Mouse (Mus musculus) T-helper 2 cell (primary cell): ENCODE results near the gene H2-M10.3.
"Not testable (repeated sequence)": the region's sequence is repeated elsewhere in the genome, so short reads cannot be mapped to it uniquely, and the experiment has no call there.

Experiments used
- in situ Hi-C: fragments of 300-600 bp; cut with MboI, MseI; formaldehyde crosslinking; loops from one replicate; pipeline ENCODE4 v1.15.1; 2025; ENCODE audit warnings: high pct_unique_total_duplicates

Gene H2-M10.3

DNA sequence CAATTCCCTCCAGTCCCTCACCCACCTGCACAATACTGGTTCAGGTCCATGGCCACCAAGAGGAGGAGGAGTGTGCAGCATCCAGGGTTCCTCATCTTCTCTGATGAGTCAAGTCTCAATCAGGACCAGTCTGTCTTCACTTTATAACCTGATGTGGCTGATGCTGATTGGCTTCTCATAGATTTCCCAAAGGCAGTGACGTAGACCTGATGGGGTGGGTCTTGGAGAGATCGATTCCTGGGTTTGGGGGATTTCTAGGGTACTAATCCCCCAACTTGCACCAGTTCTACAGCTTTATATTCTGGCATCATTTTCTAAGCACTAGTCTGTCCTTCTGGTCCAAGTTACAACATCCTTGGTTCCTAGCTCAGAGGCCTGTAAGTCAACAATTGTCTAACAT lies at the start of gene H2-M10.3:
H2-M10.3 (minus strand) TSS at position 101 of the 400 bp plus-strand sequence.
- in situ Hi-C loops: not testable (repeated sequence)

- in situ Hi-C loops: loop anchor here (5.0 kb wide), 2 partner anchors 60 to 105 kb away; no protein-coding TSS in a partner anchor
Observed at GRCm38 (mm10) chr17:36417416-36417815, 49.2 kb upstream of the H2-M10.3 start.

DNA sequence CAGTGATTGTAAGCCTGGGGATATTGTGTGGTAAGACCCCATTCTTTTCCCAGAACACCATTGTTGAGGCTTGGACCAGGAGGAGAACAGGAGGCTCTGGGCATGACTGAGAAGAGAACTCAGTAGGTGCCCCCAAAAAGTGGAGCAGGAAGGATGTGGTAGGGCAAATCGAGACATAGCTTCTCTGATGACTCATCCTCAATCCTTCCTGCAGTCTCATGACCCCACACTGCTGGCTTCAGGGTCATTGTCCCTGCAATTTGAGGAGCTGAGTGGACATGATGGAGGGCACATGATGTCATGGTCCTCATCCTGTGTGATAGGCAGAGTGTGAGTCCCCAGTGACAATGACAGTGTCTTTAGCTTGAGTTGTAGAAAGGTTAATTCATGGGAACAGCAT lies 47.2 kb upstream of the H2-M10.3 start:
- in situ Hi-C loops: loop anchor here (5.0 kb wide), 2 partner anchors 58 to 103 kb away; no protein-coding TSS in a partner anchor

DNA sequence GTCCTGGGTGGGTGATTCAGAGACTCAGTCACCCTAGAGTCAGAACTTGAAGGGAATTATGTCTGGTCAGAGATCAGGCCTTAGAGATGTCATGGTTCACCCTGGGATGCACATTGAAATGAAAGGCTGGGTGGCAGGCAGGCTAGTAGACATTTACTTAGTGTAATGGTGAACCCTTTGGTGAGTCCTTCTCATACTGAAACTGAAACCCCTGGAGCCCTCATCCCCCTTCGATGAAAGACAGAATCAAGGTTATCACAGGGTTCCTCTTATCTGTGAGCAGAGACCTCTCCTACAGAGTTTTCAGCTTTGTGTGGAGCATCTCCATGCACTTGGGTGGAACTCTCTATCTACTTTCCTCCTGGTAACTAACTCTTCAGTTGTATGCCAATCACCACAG lies 46.1 kb upstream of the H2-M10.3 start:
- in situ Hi-C loops: no loop called here

- in situ Hi-C loops: no loop called here
Observed at GRCm38 (mm10) chr17:36389907-36390306, 21.7 kb upstream of the H2-M10.3 start.

- in situ Hi-C loops: not testable (repeated sequence)
Observed at GRCm38 (mm10) chr17:36362404-36362803, 5.8 kb downstream of the H2-M10.3 start.

DNA sequence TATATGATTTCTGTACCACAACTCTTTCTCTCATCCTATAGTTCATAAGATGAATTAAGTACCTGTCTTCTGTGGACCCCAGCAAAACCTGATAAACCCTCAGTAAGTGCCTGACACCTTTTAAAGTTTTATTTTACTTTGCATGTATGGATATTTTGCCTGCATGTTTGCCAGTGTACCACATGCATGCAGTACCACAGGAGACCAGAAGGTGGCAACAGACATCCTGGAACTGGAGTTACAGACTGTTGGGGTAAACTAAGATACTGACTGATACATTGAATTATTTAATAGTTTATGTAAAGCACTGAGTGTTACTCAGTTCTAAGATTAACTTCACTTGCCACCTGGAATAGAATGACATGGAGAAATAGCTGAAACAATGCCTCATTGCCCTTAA lies 10.7 kb downstream of the H2-M10.3 start:
- in situ Hi-C loops: loop anchor here (5.0 kb wide), 2 partner anchors 60 to 430 kb away; no protein-coding TSS in a partner anchor

DNA sequence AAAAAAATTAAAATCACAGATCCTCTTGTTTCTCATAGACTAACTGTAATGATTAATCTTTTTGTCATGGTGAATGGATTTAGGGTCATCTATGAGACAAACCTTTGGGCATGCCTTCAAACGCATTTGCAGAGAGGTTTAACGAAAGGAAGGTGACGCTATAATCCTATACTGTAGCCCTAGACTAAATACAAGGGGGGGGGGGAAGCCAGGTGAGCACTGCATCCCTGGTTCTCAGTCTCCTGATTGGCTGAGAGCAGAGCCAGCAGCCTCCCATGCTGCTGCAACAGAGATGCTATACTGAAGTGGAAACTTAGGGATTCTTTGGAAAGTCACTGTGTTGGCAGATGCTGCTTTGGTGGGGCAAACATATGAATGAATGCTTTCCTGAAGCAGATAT lies 12.5 kb downstream of the H2-M10.3 start:
- in situ Hi-C loops: loop anchor here (5.0 kb wide), 2 partner anchors 62 to 432 kb away; no protein-coding TSS in a partner anchor

- in situ Hi-C loops: loop anchor here (5.0 kb wide), 2 partner anchors 62 to 432 kb away; no protein-coding TSS in a partner anchor
Observed at GRCm38 (mm10) chr17:36355343-36355742, 12.9 kb downstream of the H2-M10.3 start.

DNA sequence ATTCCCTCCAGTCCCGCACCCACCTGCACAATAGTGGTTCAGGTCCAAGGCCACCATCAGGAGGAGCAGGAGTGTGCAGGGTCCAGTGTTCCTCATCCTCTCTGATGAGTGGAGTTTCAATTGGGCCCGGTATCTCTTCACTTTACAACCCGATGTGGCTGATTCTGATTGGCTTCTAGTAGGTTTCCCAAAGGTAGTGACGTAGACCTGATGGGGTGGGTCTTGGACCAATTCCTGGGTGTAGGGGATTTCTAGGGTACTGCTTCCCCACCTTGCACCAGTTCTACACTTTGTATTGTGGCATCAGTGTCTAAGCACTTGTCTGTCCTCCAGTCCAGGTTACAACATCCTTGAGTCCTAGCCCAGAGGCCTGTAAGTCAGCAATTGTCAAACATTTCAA lies 42.2 kb downstream of the H2-M10.3 start, which contains the start of gene H2-M10.1:
H2-M10.1 (minus strand) TSS at position 101 of the 400 bp plus-strand sequence.
- in situ Hi-C loops: no loop called here

- in situ Hi-C loops: no loop called here
Observed at GRCm38 (mm10) chr17:36315689-36316253, 52.4 kb downstream of the H2-M10.3 start.

- in situ Hi-C loops: no loop called here
Observed at GRCm38 (mm10) chr17:36315041-36315688, 53.1 kb downstream of the H2-M10.3 start.
